Mouse (Mus musculus) heart, embryonic 11.5 days (tissue): ENCODE measurements around the gene Tmem80. TPM values are rescaled to one million over a fixed set of nuclear protein-coding genes. Genes with fewer than 3 reads are reported as not detected.

Experiments
- ATAC-seq: fragments of 200-750 bp; cut with Nextera tagmentation; replicated peaks from 2 replicates; pipeline ENCODE4 v1.8.0; 2017; ENCODE audit warnings: moderate library complexity; ENCODE audit not compliant: insufficient number of reproducible peaks, low FRiP score, low TSS enrichment
- H3K27ac ChIP-seq: fragments of 300-500 bp; sonication (generic); 2 replicates; pipeline ENCODE4 v1.5.1; 2014; ENCODE audit warnings: mild to moderate bottlenecking, low read depth, low read length
- H3K27me3 ChIP-seq: fragments of 300-500 bp; sonication (generic); 2 replicates; pipeline ENCODE4 v1.6.1; 2014; ENCODE audit warnings: mild to moderate bottlenecking, low read length, mixed read lengths; ENCODE audit not compliant: control insufficient read depth, insufficient read depth
- H3K36me3 ChIP-seq: fragments of 300-500 bp; sonication (generic); 2 replicates; pipeline ENCODE4 v1.6.1; 2014; ENCODE audit warnings: mild to moderate bottlenecking, low read length, moderate library complexity, mixed read lengths; ENCODE audit not compliant: control insufficient read depth, insufficient read depth
- H3K4me1 ChIP-seq: fragments of 300-500 bp; sonication (generic); 2 replicates; pipeline ENCODE4 v1.6.1; 2014; ENCODE audit warnings: low read length; ENCODE audit not compliant: control insufficient read depth, insufficient read depth
- H3K4me2 ChIP-seq: fragments of 300-500 bp; sonication (generic); 2 replicates; pipeline ENCODE4 v1.6.1; 2014; ENCODE audit warnings: mild to moderate bottlenecking, moderate library complexity
- H3K4me3 ChIP-seq: fragments of 300-500 bp; sonication (generic); 2 replicates; pipeline ENCODE4 v1.5.1; 2014; ENCODE audit warnings: low read depth, low read length
- H3K9ac ChIP-seq: fragments of 300-500 bp; sonication (generic); 2 replicates; pipeline ENCODE4 v1.6.1; 2014; ENCODE audit warnings: mild to moderate bottlenecking, low read depth, low read length, moderate library complexity
- H3K9me3 ChIP-seq: fragments of 300-500 bp; sonication (generic); replicated peaks from 2 replicates; pipeline ENCODE4 v1.6.1; 2016; ENCODE audit warnings: low read length; ENCODE audit not compliant: control insufficient read depth
- WGBS: fragments of 180-500 bp; shearing (Covaris S2); extraction: QIAGEN DNeasy Blood & Tissue Kit; methylation state at CpG from one replicate; pipeline ENCODE4 v1.1.7; 2014; ENCODE audit not compliant: insufficient replicate concordance; 5-methylcytosine and 5-hydroxymethylcytosine counted together
- polyA plus RNA-seq: library from polyadenylated mRNA; unstranded; fragments of >200 nt; fragmentation: Nextera tagmentation; extraction: Ambion mirVana; gene quantifications from 2 replicates; pipeline ENCODE4 v1.2.1, GENCODE M21; 2014

The Tmem80 gene
- polyA plus RNA-seq, 1 experiment from 2014 or later: 23.6 TPM

DNA sequence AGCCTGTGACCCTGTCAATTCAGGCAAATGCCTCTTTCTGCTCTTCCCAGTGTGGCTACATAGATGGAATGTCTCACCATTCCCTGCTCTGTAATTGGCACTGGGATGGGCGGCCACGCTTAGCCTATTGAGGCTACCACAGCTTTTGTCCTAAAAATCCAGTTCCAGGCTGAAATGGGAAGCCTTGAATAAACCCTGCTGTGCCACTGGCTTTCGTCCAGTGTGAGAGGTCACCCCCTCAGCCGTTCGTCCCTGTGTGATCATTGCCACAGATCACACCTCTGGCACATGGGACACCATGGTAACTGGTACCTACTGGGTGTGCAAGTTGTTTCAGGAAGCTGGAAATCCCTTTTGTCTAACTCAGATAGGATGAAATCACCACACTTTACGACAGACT lies 46.1 kb downstream of the Tmem80 start:
- ATAC-seq: no peak
- H3K27ac ChIP-seq: no peak overlapping the region
- no peak overlapping the region for H3K4me3 ChIP-seq
- H3K4me2 ChIP-seq: no peak overlapping the region
- no peaks in the 10 kb centered on the region for H3K27me3 ChIP-seq
- H3K36me3 ChIP-seq: no peaks in the 10 kb centered on the region
- no peak overlapping the region for H3K9ac ChIP-seq
- H3K9me3 ChIP-seq: no peaks in the 10 kb centered on the region
- 72% methylated on average over 6 of the region's 6 CpGs for WGBS
- H3K4me1 ChIP-seq: no peaks in the 10 kb centered on the region

GRCm38 (mm10) chr7:141374399-141374798 lies 46.9 kb downstream of the Tmem80 start:
- no peaks in the 10 kb centered on the region for H3K4me1 ChIP-seq
- no peak overlapping the region for H3K4me3 ChIP-seq
- no peak overlapping the region for H3K4me2 ChIP-seq
- no peaks in the 10 kb centered on the region for H3K9me3 ChIP-seq
- no peak overlapping the region for H3K9ac ChIP-seq
- no peak overlapping the region for H3K27ac ChIP-seq
- H3K36me3 ChIP-seq: no peaks in the 10 kb centered on the region
- ATAC-seq: no peak
- no peaks in the 10 kb centered on the region for H3K27me3 ChIP-seq

DNA sequence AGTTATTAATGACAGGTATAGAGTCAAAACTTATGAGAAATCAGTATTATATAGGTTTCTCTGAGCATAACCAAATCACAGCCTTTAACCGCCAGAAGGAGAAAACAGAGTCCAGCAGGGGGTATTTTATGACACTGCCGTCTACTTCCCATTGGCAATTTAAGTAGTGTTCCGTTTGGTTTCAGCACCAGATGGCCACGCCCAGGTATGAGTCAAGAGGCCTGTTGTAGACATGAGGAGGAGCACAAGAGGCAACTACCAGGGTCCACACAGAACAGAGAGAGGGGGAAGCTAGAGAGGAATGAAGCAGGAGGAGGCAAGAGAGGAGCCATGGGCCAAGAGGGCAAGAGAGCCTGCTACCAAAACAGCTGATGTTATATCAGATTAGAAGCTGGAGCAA lies 52.0 kb downstream of the Tmem80 start:
- no peak for ATAC-seq
- no peaks in the 10 kb centered on the region for H3K4me1 ChIP-seq
- peaks cover 8% of the 10 kb centered on the region; the same call in 1 of the 2 replicates for H3K27me3 ChIP-seq
- 65% methylated on average over 4 of the region's 4 CpGs for WGBS
- H3K9ac ChIP-seq: no peak overlapping the region
- H3K27ac ChIP-seq: no peak overlapping the region
- no peaks in the 10 kb centered on the region for H3K36me3 ChIP-seq
- no peak overlapping the region for H3K4me3 ChIP-seq
- no peak overlapping the region for H3K4me2 ChIP-seq
- H3K9me3 ChIP-seq: no peaks in the 10 kb centered on the region

- no peak for ATAC-seq
- WGBS: 79% methylated on average over 4 of the region's 4 CpGs
These were observed 53.7 kb downstream of the Tmem80 start for GRCm38 (mm10) chr7:141381068-141381835.

More at GRCm38 (mm10) chr7:141381068-141381835, 53.7 kb downstream of the Tmem80 start:
- H3K4me2 ChIP-seq: no peak overlapping the region
- H3K4me3 ChIP-seq: no peak overlapping the region
- no peak overlapping the region for H3K27ac ChIP-seq
- no peaks in the 10 kb centered on the region for H3K4me1 ChIP-seq
- H3K9ac ChIP-seq: no peak overlapping the region
- H3K27me3 ChIP-seq: peaks cover 8% of the 10 kb centered on the region; the same call in 1 of the 2 replicates
- no peaks in the 10 kb centered on the region for H3K9me3 ChIP-seq
- H3K36me3 ChIP-seq: no peaks in the 10 kb centered on the region

Other genes starting within 250 kb of the Tmem80 start
- 0.67 and 0.68 TPM in 2 replicates for gene Pkp3, start 249.5 kb upstream of the Tmem80 start, polyA plus RNA-seq
- 2.3 and 3.0 TPM in 2 replicates for gene Sigirr, start 227.2 kb upstream of the Tmem80 start, polyA plus RNA-seq
- gene Ano9, start 209.9 kb upstream of the Tmem80 start, polyA plus RNA-seq: 0.31 TPM in 1 of 2 replicates, not detected in the other
- 65.0 and 71.2 TPM in 2 replicates for gene Ptdss2, start 205.4 kb upstream of the Tmem80 start, polyA plus RNA-seq
- 95.3 and 103 TPM in 2 replicates for gene Rnh1, start 154.9 kb upstream of the Tmem80 start, polyA plus RNA-seq
- gene Hras, start 133.7 kb upstream of the Tmem80 start, polyA plus RNA-seq: 73.1 and 80.9 TPM in 2 replicates
- 1.6 TPM in 2 replicates for gene Lrrc56, start 133.6 kb upstream of the Tmem80 start, polyA plus RNA-seq
- gene Lmntd2, start 113.7 kb upstream of the Tmem80 start, polyA plus RNA-seq: 0.46 and 0.99 TPM in 2 replicates
- gene Rassf7, start 111.9 kb upstream of the Tmem80 start, polyA plus RNA-seq: 14.3 and 17.5 TPM in 2 replicates
- gene Phrf1, start 99.0 kb upstream of the Tmem80 start, polyA plus RNA-seq: 50.2 and 51.1 TPM in 2 replicates
- 0.99 and 1.2 TPM in 2 replicates for gene Irf7, start 61.3 kb upstream of the Tmem80 start, polyA plus RNA-seq
- gene Cdhr5, start 51.0 kb upstream of the Tmem80 start, polyA plus RNA-seq: not detected in 2 replicates
- 2.2 and 3.0 TPM in 2 replicates for gene Sct, start 48.6 kb upstream of the Tmem80 start, polyA plus RNA-seq
- gene Drd4, start 35.7 kb upstream of the Tmem80 start, polyA plus RNA-seq: 0.10 and 0.17 TPM in 2 replicates
- 40.2 and 42.5 TPM in 2 replicates for gene Deaf1, start within 50 bp of the Tmem80 start, polyA plus RNA-seq
- 0.51 and 0.82 TPM in 2 replicates for gene Eps8l2, start 11.1 kb downstream of the Tmem80 start, polyA plus RNA-seq
- gene Taldo1, start 64.5 kb downstream of the Tmem80 start, polyA plus RNA-seq: 288 and 291 TPM in 2 replicates
- gene Gatd1, start 86.4 kb downstream of the Tmem80 start, polyA plus RNA-seq: 29.3 and 32.2 TPM in 2 replicates
- gene Cend1, start 101.8 kb downstream of the Tmem80 start, polyA plus RNA-seq: 7.4 and 9.3 TPM in 2 replicates
- 19.4 and 19.7 TPM in 2 replicates for gene Slc25a22, start 110.2 kb downstream of the Tmem80 start, polyA plus RNA-seq
- gene Pidd1, start 116.3 kb downstream of the Tmem80 start, polyA plus RNA-seq: 9.5 and 9.6 TPM in 2 replicates
- gene Rplp2, start 119.6 kb downstream of the Tmem80 start, polyA plus RNA-seq: 873 and 1,016 TPM in 2 replicates
- gene Pnpla2, start 127.5 kb downstream of the Tmem80 start, polyA plus RNA-seq: 28.7 and 35.3 TPM in 2 replicates
- gene Cracr2b, start 133.4 kb downstream of the Tmem80 start, polyA plus RNA-seq: 11.5 and 14.3 TPM in 2 replicates
- gene Cd151, start 139.7 kb downstream of the Tmem80 start, polyA plus RNA-seq: 61.3 and 101 TPM in 2 replicates
- 71.5 and 72.9 TPM in 2 replicates for gene Polr2l, start 147.4 kb downstream of the Tmem80 start, polyA plus RNA-seq
- 58.9 and 69.1 TPM in 2 replicates for gene Tspan4, start 147.5 kb downstream of the Tmem80 start, polyA plus RNA-seq
- 35.0 and 46.7 TPM in 2 replicates for gene Chid1, start 212.1 kb downstream of the Tmem80 start, polyA plus RNA-seq
- 53.0 and 66.8 TPM in 2 replicates for gene Ap2a2, start 234.4 kb downstream of the Tmem80 start, polyA plus RNA-seq